Mouse (Mus musculus) granulocyte monocyte progenitor cell, adult 5-6 weeks (primary cell): ENCODE data around the gene Paip2b. TPM values are rescaled to one million over a fixed set of nuclear protein-coding genes. Genes with fewer than 3 reads are reported as not detected.
"Not testable (repeated sequence)": the region's sequence is repeated elsewhere in the genome, so short reads cannot be mapped to it uniquely, and the experiment has no call there.

Source experiments
- ATAC-seq: replicated peaks from 2 replicates; pipeline ENCODE4 v1.8.0; 2016; ENCODE audit warnings: mild to moderate bottlenecking, moderate TSS enrichment, inconsistent platforms; ENCODE audit not compliant: poor library complexity, severe bottlenecking
- total RNA-seq, 2 experiments: library from RNA; stranded (forward) in 1 of 2; stranded (reverse) in 1 of 2; fragments of 200-712, 200-1000 nt in 1 of 2; fragments of >200 nt in 1 of 2; fragmentation: Nextera tagmentation in 1 of 2; gene quantifications; 2 replicates each; pipeline ENCODE4 v1.2.3; 2014 to 2017

Paip2b gene
- total RNA-seq, 2 experiments from 2014 or later: 7.5 to 17.5 TPM

DNA sequence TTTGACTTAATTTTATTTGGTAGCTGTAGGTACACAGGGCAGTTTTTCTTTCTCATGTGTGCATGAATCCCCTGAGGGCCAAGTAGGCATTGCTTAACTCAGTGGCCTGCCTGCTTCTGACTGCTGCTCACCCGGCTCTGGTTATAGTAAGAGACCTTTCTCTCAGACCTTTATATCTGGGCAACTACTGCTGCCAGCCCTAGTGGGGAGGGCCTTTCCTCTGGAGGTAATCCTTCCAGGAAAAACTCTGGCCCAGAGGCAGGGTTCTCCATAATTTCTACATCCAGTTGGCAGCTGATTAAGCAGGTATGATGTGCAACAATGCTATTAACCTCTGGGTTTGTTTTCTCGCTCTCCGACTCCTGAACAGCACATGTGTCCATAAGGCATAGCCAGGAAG, 28.7 kb downstream of the Paip2b start:
- ATAC-seq: no peak

DNA sequence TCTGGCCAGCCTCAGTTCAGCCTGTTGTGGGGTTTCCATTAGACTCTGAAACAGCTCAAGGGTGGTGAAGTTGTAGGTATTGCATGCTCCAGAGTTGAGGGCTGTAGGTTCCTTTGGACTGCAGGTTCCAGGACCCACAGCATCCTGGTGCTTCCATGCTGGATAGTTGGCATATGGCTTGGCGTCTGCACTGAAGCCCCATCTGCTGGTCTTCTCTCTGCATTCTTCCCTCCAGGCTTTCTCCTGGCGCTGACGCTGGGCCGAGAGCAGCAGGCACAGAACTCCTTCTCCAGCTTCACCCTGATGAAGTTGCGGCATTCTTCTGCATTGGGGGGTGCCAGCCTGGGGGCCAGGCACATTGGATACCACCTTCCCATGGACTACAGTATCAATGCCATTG, 29.5 kb downstream of the Paip2b start:
- ATAC-seq: no peak

DNA sequence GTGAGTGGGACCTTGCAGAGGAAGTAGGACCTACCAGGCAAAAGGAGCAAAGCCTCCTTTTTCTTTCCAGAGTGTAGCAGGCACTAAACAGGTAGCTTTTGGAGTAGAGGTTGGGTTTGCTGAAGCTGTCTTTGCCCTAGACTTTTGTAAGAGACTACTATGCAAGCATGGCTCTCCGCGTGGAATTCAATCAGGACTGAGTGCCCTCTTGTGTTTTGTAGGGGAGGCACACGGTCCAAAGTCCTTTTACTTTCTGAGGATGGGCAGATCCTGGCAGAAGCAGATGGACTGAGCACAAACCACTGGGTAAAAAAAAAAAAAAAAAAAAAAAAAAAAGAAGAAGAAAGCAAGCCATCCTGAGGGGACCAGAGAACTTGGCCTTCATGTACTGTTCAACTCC, 34.9 kb downstream of the Paip2b start:
- ATAC-seq: no peak

DNA sequence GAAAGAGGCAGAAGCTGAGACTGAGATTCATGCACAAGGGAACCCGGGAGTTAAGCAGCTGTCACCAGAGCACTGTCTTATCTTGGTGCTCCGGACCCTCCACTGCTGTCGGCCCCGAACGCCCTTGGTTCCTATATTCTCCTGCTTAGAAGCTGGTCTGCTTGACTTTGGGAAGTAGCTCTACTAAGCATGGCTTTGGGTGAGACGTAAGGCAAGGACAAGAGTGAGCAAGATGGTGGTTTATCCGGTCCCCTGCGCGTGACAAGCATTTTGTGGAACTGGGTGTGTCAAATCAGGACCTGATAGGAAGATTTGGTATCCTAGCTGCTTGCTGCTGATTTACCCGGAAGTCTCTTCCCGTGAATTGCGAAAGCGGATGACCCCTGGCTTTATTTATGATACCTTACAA, 36.0 kb downstream of the Paip2b start:
- ATAC-seq: peak; percentile 48

DNA sequence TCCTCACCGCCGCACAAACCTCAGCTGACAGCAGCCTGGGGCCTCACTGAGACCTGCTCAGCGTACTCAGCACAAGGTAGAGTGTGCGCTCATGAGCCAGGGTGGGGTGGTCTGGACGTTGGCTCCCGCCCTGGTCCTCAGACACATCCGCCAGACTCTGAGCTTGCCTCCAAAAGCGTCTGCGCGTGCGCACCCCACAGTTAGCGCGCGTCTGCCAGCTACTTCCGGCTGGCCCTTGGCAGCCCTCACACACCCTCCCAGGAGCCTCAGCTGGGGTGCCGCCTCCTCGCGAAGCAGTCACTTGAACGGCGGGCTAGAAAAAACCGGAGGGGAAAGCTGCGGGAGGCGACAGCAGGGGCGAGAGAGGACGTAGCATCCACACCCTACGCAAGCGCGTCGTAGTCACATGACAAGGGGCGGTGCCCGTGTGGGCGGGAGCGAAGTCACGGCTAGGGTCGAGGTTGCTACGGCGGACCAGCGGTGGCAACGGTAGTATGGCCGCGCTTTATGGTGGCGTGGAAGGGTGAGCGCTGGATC, 36.7 kb downstream of the Paip2b start, which contains the start of gene Nagk:
Gene Nagk, plus strand, starts transcription at position 223 of the 537 bp plus-strand sequence.
- ATAC-seq: peak; percentile 84

DNA sequence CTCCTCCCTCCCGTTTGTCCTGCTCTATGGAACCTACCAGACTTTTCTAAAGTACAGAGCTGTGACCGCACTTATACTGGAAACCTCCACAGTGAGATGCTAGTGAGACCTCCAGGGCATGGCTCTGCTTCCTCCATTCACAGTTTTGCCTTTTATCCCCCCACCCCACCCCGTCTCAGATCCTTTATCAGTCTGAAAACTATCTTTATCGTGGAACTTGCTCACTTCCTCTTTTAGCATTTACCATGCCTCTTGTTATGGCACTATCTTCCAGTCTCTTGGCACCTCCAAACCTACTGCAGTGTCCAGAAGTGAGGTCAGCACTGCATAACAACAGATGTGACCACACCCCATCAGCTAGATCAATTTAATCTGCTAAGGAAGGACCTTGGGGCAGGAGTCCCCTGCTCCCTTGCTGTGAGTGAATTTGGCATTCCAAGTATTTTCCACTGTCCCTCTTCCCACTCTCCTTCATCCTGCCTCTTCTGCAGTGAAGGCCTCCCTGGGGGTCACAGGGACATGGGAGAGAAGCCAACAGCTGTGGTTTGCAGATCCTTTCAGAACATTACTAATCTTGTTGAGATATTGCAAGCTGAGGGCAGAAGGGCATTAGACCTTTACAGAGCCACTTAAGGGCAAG, 40.2 kb downstream of the Paip2b start:
- ATAC-seq: peak; percentile 22

DNA sequence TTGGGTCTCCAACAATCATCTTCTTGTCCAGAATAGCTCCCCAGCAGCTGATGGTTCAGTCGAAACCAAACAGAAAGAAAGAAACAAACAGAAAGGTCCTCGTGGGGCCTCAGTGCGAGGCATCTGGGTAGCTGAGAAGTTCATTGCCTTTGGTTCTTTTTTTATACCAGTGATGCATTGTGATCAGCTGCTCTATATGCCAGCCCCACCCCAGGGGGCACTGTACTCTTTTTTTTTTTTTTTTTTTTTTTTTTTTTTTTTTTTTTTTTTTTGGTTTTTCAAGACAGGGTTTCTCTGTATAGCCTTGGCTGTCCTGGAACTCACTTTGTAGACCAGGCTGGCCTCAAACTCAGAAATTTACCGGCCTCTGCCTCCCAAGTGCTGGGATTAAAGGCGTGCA, 41.0 kb downstream of the Paip2b start:
- ATAC-seq: not testable (repeated sequence)

DNA sequence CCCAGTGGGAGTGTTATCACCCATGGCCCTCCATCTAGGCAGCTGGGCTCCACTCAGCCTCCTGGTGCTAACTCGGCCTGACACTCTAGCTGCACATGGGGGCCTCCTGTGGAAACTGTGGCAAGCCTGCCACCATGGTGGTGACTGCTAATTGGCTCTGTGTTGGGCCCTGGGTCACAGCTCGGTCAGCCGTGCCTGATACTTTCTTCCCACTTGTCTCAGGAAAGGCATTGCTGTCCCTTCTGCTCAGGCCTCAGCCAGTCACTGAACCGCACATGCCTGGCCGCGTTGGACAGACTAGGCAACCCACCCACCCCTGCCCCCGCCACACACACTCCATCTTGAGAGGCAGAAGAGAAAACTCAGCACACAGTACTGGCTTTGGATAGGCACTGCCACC, 43.0 kb downstream of the Paip2b start:
- ATAC-seq: no peak

DNA sequence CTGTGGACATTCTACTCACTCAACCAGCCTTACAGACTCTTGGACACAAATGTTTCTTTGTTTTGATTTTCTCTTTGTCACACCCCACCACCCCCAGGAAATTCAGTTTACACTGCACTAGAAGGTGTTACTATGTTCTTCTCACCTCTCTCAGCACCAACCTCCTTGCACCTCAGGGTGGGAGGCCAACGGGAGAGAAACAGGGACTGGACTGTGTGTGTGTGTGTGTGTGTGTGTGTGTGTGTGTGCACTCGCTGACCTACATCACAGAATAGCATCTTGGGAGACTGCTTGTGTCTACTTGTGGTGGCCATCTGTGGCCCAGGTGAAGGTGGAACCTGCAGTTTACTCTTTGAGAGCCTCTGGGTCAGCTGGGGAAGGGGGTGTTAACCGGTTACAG, 45.1 kb downstream of the Paip2b start:
- no peak for ATAC-seq

DNA sequence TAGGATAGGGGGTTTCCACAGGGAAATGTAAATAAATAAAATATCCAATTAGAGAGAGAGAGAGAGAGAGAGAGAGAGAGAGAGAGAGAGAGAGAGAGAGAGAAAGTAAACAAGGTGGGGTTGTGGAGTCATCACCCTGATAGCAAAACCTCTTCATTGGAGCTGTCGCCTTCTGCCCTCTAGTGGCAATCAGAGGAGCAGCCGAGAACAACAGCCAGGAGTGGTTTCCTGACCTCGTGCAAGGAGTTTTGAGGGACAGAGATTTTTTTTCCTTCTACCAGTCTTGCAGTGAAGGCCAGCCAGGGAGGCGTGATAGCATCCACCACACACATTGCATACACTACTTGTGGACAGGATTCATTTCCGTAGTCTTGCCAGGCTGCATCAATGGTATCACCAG, 52.5 kb downstream of the Paip2b start:
- 0 out of 2 replicates have a peak, but pooled peaks have one; percentile 26 for ATAC-seq

DNA sequence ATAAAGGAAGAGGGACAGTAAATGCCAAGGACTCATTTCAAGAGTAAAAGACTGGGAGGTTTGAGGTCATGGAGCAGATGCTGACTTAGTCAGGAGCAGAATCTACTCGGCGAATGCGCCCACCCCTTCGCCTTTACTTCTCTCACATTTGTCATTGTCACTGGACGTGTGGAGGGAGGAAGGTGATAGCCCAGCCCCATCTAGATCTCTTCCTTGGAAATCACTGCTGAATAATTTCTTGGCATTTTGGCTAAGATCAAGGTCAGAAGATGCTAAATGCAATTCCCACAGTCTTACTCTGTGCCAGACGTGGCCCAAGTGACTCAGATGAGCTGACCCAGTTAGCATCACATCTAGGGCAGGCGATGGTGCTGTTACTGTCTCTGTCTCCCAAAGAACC, 53.2 kb downstream of the Paip2b start:
- no peak for ATAC-seq

DNA sequence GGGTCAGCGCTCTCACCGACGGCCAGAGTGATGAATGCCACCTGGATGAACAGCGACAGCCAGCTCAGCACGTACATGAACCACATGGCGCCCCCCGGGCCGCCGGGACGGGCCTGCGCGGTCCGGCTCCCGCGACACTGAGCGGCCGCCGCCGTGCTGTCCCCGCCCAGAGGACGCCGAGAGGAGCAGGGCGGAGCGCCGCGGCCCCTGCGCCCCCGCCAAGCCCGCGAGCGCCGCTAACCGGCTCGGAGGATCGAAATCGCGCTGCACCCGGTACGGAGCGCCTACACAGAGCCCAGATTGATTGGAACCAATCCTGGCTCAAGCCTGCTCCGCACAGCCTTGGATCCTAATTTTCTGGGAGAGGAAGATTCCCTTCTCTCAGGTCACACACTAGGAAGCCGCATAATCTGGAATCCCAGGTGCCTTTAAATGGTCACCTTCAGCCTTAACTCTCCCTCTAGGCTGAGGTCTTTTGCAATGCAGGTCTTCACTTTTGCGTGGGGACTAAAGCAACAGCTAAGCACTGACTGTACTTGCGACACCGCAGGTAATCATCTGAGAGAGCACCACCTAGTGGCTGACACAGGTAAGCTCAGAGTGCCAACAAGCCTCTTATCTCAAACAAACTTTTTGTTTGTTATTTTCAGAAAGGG, 55.8 kb downstream of the Paip2b start, which contains the start of gene Tex261:
Gene Tex261, minus strand, starts transcription at position 176 of the 656 bp plus-strand sequence.
- peak; percentile 68 for ATAC-seq

DNA sequence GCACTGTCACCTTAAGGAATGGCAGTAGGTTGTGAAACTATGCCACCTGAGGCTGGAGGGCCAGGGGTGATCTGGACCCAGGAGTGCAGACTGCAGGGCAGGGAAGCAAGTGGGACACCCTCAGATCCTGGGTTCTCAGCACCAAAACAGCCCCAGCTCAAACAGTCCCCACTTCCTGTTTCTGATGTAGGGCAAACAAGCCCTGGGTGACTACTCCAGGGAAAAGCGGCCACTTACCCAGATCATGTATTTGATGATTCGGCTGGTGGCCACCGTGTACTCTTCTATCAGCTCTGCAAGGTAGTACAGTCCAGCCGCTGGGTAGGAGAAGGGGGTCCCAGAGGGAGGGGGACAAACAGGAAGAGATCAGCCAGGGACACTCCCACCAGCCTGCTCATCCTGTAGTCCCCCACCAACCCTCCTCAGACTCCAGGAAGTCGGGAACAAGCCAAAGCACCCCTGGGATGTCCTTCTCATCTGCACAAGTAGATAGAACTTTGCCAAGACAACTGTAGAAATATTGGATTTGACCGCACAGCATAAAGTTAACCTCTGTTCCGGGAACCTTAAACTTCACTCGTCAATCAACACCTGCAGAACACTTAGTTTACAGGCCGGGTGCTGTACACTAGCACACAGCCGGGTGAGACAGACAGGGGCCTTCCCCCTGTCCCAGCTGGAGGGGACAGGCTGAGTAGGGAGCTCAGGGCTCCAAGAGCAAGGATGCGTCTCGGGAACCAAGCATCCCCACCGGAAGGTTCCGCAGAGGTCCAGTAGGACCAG, 56.6 kb downstream of the Paip2b start:
- peak; percentile 29 for ATAC-seq

DNA sequence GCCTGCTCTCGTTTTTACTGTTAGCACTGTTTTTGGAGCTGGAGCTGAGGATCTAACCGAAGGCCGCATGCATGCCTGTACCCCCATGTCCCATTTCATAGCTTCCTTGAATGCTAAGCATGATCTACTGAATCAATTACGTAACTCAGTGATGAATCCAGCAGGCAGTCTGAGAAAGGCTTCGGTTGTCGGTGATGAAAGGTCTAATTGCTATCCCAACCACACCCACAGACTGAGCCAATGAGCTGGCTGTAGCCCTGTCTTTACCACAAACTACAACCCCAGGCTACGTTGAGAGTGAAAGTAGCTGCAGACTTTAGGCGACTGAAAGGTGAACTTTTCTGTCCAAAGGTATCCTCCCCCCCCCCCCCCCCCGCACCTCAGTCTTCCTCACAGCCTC, 57.4 kb downstream of the Paip2b start:
- peak; percentile 67 for ATAC-seq

DNA sequence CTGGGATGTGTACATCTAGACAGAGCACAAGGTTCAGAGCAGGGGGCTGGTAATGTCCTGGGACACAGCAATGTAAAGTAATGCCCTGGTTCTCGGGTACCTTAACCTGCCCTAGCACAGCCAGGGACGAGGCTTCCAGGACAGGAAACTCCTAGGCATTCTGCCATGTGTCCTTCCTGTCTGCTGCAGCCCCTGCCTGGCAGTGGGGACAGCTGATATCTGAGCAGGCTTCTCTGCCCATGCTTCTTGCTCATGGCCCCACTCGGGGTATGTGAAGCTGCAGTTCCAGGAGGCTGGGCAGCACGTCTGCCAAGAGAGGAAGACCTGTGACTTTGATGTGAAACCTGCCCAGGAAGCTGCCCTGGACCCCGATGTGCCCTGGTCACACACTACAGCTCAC, 63.1 kb downstream of the Paip2b start:
- ATAC-seq: no peak

DNA sequence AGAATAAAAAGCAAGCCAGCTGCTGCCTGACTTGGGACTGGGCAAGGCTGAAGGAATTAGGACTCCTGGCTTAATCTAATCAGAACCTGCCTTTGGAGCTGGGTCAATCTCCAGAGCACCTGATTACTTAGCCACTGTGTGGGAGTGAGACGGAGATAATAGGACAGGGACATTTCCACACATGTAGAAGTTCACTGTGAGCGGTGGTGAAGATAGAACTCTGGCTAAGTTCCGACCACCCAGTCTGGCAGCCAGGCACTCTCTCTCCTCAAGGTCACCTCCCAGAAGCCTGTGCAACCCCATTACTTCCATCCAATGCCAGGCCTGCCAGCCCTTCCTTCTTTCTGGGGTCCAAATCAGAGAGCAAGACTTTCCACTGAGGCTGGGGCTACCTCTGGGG, 64.6 kb downstream of the Paip2b start:
- no peak for ATAC-seq

DNA sequence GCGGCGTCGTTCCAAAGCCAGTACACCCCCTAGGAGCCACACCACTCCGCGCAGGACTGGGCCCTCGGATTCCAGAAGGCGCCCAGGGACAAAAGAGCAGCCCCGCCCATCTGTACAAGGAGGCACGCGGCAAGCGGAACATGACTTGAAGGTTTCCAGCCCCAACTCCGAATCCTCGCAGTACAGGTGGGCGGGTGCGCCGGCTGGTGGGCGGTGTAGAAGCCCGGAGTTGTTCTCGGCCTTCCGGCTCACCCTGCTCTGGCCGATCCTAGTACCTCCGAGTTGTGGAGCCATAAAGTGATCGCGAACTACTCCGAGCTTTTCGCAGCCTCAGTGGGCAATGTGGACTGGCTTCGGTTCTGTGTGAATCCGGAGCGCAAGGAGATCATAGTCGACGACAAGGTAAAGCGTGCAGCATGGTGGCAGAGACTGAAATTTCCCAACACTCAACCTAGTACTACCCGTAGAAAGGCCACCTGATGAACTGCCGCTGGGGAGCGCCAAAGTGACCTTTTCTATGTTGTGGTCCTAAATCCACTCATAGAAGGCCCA, 68.6 kb downstream of the Paip2b start:
- ATAC-seq: peak; percentile 68

DNA sequence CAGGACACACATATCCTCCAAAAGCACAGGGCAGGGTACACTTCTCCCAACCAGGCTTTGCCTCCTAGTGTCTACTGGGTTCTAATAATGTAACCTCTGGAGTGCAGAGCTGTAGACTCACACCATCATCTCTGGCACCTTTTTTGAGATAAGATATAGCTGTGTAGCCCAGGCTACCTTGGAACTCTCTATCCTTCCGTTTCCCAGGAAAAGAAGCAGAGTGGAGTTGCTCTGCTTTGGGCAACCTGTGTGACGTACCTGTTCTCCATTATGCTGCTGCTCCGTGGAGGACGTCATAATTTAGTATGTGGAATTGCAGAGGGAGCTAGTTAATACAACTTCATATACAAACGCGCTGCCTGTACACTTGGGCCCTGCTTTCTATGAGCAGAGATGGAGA, 69.2 kb downstream of the Paip2b start, which contains the start of gene Ankrd53:
Gene Ankrd53, plus strand, starts transcription at position 301 of the 400 bp plus-strand sequence.
- no peak for ATAC-seq

DNA sequence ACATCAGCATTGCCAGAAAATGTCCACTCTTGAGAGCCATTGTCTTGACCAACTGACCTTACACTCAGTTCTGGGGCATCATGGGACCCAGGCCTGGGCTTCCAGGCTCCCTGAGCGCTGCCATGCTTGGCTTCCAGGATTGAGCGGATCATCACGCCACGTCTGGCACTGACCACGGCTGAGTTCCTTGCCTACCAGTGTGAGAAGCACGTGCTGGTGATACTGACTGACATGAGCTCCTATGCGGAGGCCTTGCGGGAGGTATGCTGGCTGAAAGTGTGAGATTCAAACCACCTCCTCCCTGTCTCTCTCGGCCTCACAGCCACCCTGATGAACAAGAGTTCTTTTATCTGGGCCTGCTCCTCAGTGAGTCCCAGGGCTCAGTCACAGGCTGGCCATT, 75.5 kb downstream of the Paip2b start:
- ATAC-seq: no peak
